Mouse (Mus musculus) ES-E14 (cell line): ENCODE measurements around the gene Lin54.

Experiments used
- HCFC1 ChIP-seq: IDR thresholded peaks from 2 replicates; pipeline ENCODE4 v1.6.1; 2012; ENCODE audit warnings: low read length, inconsistent platforms, borderline replicate concordance; ENCODE audit not compliant: insufficient read depth
- MAFK ChIP-seq: IDR thresholded peaks from 2 replicates; pipeline ENCODE4 v1.6.1; 2014; ENCODE audit warnings: mild to moderate bottlenecking, low read depth, low read length, inconsistent platforms; ENCODE audit not compliant: insufficient read depth
- ZNF384 ChIP-seq: IDR thresholded peaks from 2 replicates; pipeline ENCODE4 v1.6.1; 2012; ENCODE audit warnings: low read depth, low read length, inconsistent platforms

- no peak for TF ChIP-seq ZNF384
- no peak for TF ChIP-seq MAFK
- TF ChIP-seq HCFC1, result no peak
Measured at GRCm38 (mm10) chr5:100520223-100520622, 19.8 kb upstream of the Lin54 start.
